In genomic region chr1:25325406-25325805, GRCm38 (mm10) we compare ENCODE assay signal across 19 mouse cellular contexts.
DNase-seq lines count a peak whose midpoint lies in the region; ATAC-seq lines count a peak whose summit lies in the region.
"Had no signal": no experiment of that assay in that cellular context is flagged by ENCODE, and none has a peak within 500 bp of the region (broad histone marks: within the 10 kb centered on the region; RNA-seq: fewer than 3 reads in every experiment).

No protein-coding gene starts in this region.

- peak; percentile 31; the same call in 1 of the 2 replicates for ATAC-seq in cerebellum, adult (ENCODE audit: insufficient number of reproducible peaks, low FRiP score, low TSS enrichment)
- ATAC-seq in frontal cortex, adult (ENCODE audit: low TSS enrichment): peak; percentile 67
- ATAC-seq: activated CD4-positive, CD25-positive, alpha-beta regulatory T cell, adult 4 months; CD4-positive, CD25-positive, alpha-beta regulatory T cell, adult 4 months; forebrain, embryonic 14.5 days; forebrain, embryonic 16.5 days; Patski had no signal

- DNase-seq in cerebellum, adult 9-11 months: no peak
- no peak for DNase-seq in frontal cortex, postnatal 10 days (ENCODE audit: low spot score in 2 of 2)
- DNase-seq in spleen, postnatal 36 days (ENCODE audit: low spot score in 2 of 2): no peak
- DNase-seq: adrenal gland, adult 8-10 months; adrenal gland, postnatal 14 days; adrenal gland, postnatal 36 days; B cell, adult 2 months; cerebellum, adult 18-20 months; cerebellum, adult 8-10 months; cerebellum, postnatal 14 days; cerebellum, postnatal 36 days; embryo, embryonic 11 days had no signal
